Mouse (Mus musculus): Measurements from ENCODE around the gene Cxcl2.

The Cxcl2 gene

GRCm38 (mm10) chr5:90903339-90904020 is at the start of gene Cxcl2:
Gene Cxcl2 (plus strand): TSS chr5:90903871.
- no peak for DNase-seq

GRCm38 (mm10) chr5:90855308-90856230 is 48.1 kb upstream of the Cxcl2 start:
- DNase-seq = no peak

DNA sequence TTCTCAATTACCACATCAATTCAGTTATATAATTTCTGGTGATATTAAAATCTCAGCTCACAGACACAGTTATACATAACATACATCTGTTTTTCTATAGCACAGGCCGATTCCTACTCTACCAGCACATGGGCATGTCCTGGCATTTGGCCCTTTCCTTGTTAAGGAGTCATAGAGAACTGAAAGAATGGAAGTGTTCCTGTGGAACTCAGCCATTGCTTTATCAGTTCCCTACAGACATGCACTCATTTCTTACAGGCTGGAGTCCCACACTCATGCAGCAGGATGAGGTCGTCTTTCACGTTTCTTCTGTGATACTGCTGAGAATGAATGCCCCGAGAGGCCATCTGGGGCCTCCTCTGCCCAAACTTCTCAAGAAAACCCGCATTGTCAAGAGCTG is 46.2 kb upstream of the Cxcl2 start:
- DNase-seq = no peak

GRCm38 (mm10) chr5:90858429-90858828 is 45.2 kb upstream of the Cxcl2 start:
- DNase-seq = no peak

DNA sequence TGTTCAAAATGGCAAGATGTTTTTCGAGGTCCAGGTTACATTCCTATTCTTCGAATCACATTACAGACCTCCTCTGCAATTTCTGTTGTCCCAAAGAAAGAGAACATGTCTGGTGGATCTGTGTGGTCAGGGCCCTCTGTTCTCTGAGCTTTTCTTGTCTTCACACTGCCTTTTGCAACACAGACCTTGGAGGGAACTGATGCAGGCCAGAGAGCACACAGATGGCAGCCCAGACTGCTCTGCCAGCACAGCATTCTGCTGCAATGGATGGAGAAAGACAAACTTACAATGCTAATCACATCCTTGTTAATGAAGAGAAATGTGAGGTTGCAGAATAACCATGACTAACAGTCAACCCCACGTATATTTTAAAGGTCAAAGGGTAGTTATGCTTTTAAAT is 44.6 kb upstream of the Cxcl2 start:
- DNase-seq = no peak

DNA sequence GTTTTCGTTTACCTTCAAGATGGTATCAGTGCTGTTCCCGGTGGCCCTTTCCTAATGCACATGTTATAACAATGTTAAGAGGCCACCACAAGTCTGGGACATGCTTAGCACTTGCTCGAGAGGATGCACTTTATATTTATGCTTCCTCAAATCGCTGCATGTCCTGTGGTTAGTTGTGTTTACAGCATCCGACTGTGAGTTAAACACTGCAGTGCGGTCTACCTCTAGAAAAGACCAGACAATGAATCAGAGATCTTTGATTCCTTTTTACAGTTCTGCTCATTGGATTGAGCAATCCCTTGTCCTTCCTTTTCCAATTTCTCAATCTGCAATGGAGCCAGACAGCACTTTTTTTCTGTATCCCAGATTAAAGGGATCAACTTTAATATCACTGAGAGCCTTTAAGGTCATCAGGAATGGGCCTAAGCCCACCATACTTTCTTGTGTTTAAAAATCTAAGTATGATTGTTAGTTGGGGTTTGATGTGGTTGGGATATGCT is 41.7 kb upstream of the Cxcl2 start:
- DNase-seq = no peak

DNA sequence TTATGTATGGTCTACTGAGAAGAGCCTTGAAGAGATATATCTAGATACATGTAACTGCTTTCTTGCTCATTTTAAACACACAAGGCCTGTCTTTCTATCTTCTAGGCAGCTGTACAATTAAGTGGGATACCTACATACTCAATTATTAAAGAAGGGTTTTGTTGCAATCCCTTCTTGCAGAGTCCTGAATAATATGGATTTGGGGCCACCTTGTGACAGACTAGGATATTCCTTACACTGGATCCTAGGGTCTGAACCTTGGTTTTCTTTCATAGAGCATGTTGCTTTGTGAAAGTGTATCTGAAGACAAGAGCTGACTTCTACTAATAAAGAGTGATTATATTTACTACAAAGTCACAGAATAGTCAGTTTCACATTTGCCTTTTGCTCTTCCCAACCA is 36.9 kb upstream of the Cxcl2 start:
- no peak for DNase-seq

- no peak for DNase-seq
Measured at GRCm38 (mm10) chr5:90872377-90872776, 31.3 kb upstream of the Cxcl2 start.

- DNase-seq = no peak
Measured at GRCm38 (mm10) chr5:90876045-90876444, 27.6 kb upstream of the Cxcl2 start.

GRCm38 (mm10) chr5:90876471-90877172 is 27.0 kb upstream of the Cxcl2 start:
- DNase-seq = no peak

DNA sequence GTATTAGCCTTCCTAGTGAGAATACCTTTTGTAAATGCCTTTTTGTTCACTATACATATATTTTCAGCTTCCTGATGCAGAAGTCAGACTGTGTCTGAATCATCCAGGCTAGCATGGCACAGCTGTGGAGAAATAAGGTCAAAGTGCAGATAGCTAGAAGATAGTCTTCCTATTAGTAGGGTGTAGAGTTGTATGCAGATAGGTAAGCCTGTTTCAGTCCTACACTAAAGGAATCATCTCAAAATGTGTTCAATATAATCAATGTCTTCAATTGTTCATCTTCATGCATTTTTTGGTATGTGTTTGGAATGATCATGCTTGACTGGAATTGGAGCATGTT is 26.5 kb upstream of the Cxcl2 start:
- no peak for DNase-seq

GRCm38 (mm10) chr5:90879307-90880014 is 24.2 kb upstream of the Cxcl2 start:
- no peak for DNase-seq

GRCm38 (mm10) chr5:90880335-90880850 is 23.3 kb upstream of the Cxcl2 start:
- DNase-seq = no peak

- DNase-seq = no peak
Measured at GRCm38 (mm10) chr5:90881021-90881420, 22.6 kb upstream of the Cxcl2 start.

DNA sequence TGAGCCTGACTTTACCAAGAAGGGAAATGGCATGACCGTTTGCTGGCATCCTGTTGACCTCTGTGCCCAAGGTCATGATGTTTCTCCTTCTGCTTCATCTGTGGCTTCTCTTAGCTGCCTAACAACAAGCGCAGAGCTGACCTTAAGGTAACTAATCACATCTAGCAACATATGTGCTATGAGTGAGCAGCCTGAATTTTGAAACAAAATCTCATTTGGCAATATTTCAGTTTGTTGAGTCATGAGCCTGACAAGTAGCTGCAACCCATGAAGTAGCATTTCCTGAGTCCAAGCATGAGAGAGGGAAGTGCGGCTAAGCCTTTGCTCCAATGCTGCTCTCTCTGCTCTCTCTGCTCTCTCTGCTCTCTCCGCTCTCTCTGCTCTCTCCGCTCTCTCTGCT is 22.0 kb upstream of the Cxcl2 start:
- DNase-seq = no peak

DNA sequence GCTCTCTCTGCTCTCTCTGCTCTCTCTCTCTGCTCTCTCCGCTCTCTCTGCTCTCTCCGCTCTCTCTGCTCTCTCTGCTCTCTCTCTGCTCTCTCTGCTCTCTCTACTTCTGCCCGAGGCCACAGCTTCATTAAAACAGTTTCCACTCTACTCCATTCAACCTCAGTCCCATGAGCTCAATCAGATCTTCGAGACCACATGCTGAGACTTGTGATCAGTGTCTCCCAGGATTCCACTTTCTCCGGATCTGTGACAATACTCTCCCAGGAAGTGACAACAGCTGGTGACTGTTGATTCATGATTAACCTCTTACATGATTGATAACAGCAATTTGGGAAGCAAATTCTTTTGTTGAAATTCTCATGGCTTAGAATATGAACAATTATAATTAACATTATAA is 21.5 kb upstream of the Cxcl2 start:
- DNase-seq = no peak

- DNase-seq = no peak
Measured at GRCm38 (mm10) chr5:90884628-90885242, 18.9 kb upstream of the Cxcl2 start.

DNA sequence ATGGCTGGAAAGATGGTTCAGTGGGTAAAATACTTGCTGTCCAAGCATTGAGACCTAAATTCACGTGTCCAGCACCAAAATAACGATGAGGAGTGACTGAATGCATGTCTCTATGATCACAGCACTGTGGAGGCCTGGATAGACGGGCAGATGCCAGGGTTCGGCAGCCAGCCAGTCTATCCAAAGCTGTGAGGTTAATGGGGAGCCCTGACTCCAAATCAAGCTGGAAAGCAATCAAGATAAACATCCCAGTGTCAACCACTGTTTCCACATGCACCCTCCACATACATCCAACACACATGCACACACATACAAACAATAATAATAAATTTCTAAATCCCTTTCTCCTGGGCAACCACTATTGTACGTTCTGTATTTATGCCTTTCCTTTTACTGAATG is 15.0 kb upstream of the Cxcl2 start:
- no peak for DNase-seq

DNA sequence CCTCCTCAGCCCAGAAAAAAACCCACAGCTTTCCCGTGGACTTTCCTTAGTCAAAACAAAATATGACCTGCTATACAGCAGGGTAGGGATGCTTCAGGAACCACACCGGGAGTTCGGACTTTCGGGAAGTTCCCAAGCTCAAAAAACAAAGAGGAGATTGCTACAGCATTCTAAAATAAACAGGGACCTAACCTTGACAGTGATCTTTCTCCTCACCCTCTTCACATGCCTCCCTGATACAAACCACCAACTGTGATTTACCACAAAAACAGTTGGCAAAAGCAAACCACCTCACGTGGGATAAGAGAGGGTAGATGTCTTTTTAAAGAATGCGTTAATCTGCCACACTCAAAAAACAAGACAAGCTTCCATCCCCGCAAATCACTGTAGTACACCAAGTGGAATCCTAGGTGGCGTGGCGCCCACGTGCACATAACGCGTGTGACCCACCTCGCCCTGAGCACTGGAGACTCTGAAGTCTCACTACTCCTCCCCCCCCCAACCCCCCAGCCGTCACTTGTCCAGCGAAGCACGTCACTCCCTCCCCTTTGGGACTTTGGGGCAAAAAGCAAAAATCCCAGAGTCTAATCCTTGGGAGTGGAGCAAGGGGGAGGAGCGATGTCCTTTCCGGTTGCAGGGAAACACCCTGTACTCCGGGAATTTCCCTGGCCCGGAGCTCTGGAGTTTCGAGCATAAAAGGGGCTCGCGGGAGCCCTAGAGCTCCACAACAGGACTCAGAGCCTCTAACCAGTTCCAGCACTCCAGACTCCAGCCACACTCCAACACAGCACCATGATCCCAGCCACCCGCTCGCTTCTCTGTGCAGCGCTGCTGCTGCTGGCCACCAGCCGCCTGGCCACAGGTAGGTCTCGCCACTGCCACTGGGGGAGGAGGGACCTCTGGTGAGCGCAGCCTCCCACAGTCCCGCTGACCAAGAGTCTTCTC is 12.9 kb upstream of the Cxcl2 start, which contains the start of gene Cxcl1:
Cxcl1 (plus strand) TSS at position 723 of the 945 bp plus-strand sequence.
- no peak for DNase-seq

DNA sequence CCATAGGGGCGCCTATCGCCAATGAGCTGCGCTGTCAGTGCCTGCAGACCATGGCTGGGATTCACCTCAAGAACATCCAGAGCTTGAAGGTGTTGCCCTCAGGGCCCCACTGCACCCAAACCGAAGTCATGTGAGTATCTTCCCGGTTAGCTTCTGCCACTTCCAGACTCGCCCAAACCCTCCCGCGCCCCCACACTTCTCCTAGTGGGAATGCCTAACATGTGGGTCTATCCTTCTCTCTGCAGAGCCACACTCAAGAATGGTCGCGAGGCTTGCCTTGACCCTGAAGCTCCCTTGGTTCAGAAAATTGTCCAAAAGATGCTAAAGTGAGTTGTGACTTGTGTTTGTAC is 12.2 kb upstream of the Cxcl2 start:
- DNase-seq = no peak

DNA sequence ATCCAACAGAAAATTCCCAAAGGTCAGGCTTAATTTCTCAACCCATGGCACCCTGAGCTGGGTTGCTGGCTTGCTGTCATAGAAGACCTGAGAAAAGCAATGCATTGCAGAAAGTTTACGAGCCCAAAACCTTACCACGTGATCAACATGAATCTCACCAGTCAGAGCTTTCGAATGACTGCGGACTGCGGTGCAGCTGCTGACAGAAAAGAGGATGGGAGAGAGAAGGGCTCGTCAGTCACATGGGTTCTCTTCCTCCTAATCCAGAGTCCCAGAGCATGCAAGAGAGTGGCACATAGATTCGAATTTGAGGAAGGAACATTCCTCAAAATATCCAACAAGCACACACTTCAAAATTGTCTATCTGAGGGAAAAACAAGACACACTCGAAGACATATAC is 9.4 kb upstream of the Cxcl2 start:
- no peak for DNase-seq
